Mouse (Mus musculus) hindbrain, embryonic 14.5 days (tissue): ENCODE data around the gene Itfg2. TPM values are rescaled to one million over a fixed set of nuclear protein-coding genes. Genes with fewer than 3 reads are reported as not detected.

ENCODE experiments used
- ATAC-seq: fragments of 200-750 bp; cut with Nextera tagmentation; 2 replicates; pipeline ENCODE4 v1.8.0; 2017; ENCODE audit warnings: moderate number of reproducible peaks, mild to moderate bottlenecking, moderate TSS enrichment, moderate library complexity; ENCODE audit not compliant: low FRiP score
- DNase-seq: peaks from one replicate; pipeline ENCODE4 v3.0.0-alpha.2; 2015; ENCODE audit warnings: low spot score
- H3K27ac ChIP-seq: fragments of 300-500 bp; sonication (generic); 2 replicates; pipeline ENCODE4 v1.5.1; 2014; ENCODE audit warnings: mild to moderate bottlenecking, moderate library complexity
- H3K27me3 ChIP-seq: fragments of 300-500 bp; sonication (generic); 2 replicates; pipeline ENCODE4 v1.6.1; 2014; ENCODE audit warnings: mild to moderate bottlenecking, low read length, mixed read lengths; ENCODE audit not compliant: control insufficient read depth, insufficient read depth
- H3K36me3 ChIP-seq: fragments of 300-500 bp; sonication (generic); replicated peaks from 2 replicates; pipeline ENCODE4 v1.6.1; 2014; ENCODE audit not compliant: control insufficient read depth, insufficient read depth
- H3K4me1 ChIP-seq: fragments of 300-500 bp; sonication (generic); replicated peaks from 2 replicates; pipeline ENCODE4 v1.6.1; 2014; ENCODE audit warnings: antibody characterized with exemption, low read length, mixed read lengths; ENCODE audit not compliant: control insufficient read depth, insufficient read depth
- H3K4me2 ChIP-seq: fragments of 300-500 bp; sonication (generic); replicated peaks from 2 replicates; pipeline ENCODE4 v1.6.1; 2014; ENCODE audit warnings: mild to moderate bottlenecking, moderate library complexity
- H3K4me3 ChIP-seq: fragments of 300-500 bp; sonication (generic); replicated peaks from 2 replicates; pipeline ENCODE4 v1.5.1; 2014; ENCODE audit warnings: mild to moderate bottlenecking, low read length
- H3K9ac ChIP-seq: fragments of 300-500 bp; sonication (generic); 2 replicates; pipeline ENCODE4 v1.6.1; 2014
- H3K9me3 ChIP-seq: fragments of 300-500 bp; sonication (generic); 2 replicates; pipeline ENCODE4 v1.6.1; 2016; ENCODE audit warnings: low read length; ENCODE audit not compliant: control insufficient read depth
- WGBS: fragments of 180-500 bp; shearing (Covaris S2); extraction: QIAGEN DNeasy Blood & Tissue Kit; methylation state at CpG from one replicate; pipeline ENCODE4 v1.1.7; 2014; 5-methylcytosine and 5-hydroxymethylcytosine counted together
- polyA plus RNA-seq: library from polyadenylated mRNA; unstranded; fragments of >200 nt; fragmentation: Nextera tagmentation; extraction: Ambion mirVana; gene quantifications from 2 replicates; pipeline ENCODE4 v1.2.1, GENCODE M21; 2014

Gene Itfg2
- polyA plus RNA-seq, 1 experiment from 2014 or later: 39.4 TPM

GRCm38 (mm10) chr6:128361901-128362300, 62.8 kb downstream of the Itfg2 start:
- peak overlapping the region; percentile 91 for H3K4me3 ChIP-seq
- ATAC-seq (no peak), DNase-seq (no peak)
- H3K27me3 ChIP-seq: no peaks in the 10 kb centered on the region
- H3K36me3 ChIP-seq: peaks cover 19% of the 10 kb centered on the region
- H3K9me3 ChIP-seq: no peaks in the 10 kb centered on the region
- peak overlapping the region; percentile 98 for H3K4me2 ChIP-seq
- WGBS: 19% methylated on average over 9 of the region's 9 CpGs
- peaks cover 13% of the 10 kb centered on the region for H3K4me1 ChIP-seq
- peak overlapping the region; percentile 91 for H3K9ac ChIP-seq
- peak overlapping the region; percentile 90 for H3K27ac ChIP-seq

Other genes starting within 250 kb of the Itfg2 start
- 0.27 and 0.32 TPM in 2 replicates for gene Tead4, start 124.1 kb downstream of the Itfg2 start, polyA plus RNA-seq
- 14.3 and 20.0 TPM in 2 replicates for gene Tulp3, start 69.1 kb downstream of the Itfg2 start, polyA plus RNA-seq
- 76.6 and 78.4 TPM in 2 replicates for gene Rhno1, start 62.0 kb downstream of the Itfg2 start, polyA plus RNA-seq
- gene Foxm1, start 62.0 kb downstream of the Itfg2 start, polyA plus RNA-seq: 6.7 and 7.7 TPM in 2 replicates
- 0.34 and 0.58 TPM in 2 replicates for gene Tex52, start 49.5 kb downstream of the Itfg2 start, polyA plus RNA-seq
- gene Gm44596, start 49.4 kb downstream of the Itfg2 start, polyA plus RNA-seq: not detected in 2 replicates
- gene Nrip2, start 25.6 kb downstream of the Itfg2 start, polyA plus RNA-seq: 8.9 and 9.0 TPM in 2 replicates
- gene Fkbp4, start 13.7 kb upstream of the Itfg2 start, polyA plus RNA-seq: 293 and 307 TPM in 2 replicates
- gene Pzp, start 101.8 kb upstream of the Itfg2 start, polyA plus RNA-seq: 0.13 and 0.70 TPM in 2 replicates
- gene A2ml1, start 156.7 kb upstream of the Itfg2 start, polyA plus RNA-seq: 1.3 and 2.3 TPM in 2 replicates
- gene Klrb1a, start 198.6 kb upstream of the Itfg2 start, polyA plus RNA-seq: not detected in 2 replicates
- gene Clec2h, start 237.5 kb upstream of the Itfg2 start, polyA plus RNA-seq: not detected in 2 replicates